Mouse (Mus musculus) bone marrow macrophage, adult 2 months (primary cell): ENCODE measurements at regions not wholly inside any gene's neighbourhood (a gene's known extent, or its start where the extent isn't known, plus 50 kb on each side); places are given as distances from the start of the nearest gene placed in this dataset.

Experiments
- CTCF ChIP-seq: IDR thresholded peaks from 2 replicates; pipeline ENCODE4 v1.5.1; 2012; ENCODE audit warnings: low read depth, mild to moderate bottlenecking, low read length, moderate library complexity
- POLR2A ChIP-seq: IDR thresholded peaks from 2 replicates; pipeline ENCODE4 v1.6.1; 2012; ENCODE audit warnings: mild to moderate bottlenecking, low read depth, low read length, borderline replicate concordance

GRCm38 (mm10) chr8:116030966-116031365 lies 323.4 kb upstream of the Maf start:
- no peak for TF ChIP-seq CTCF
- no peak for TF ChIP-seq POLR2A
